Comparison of ENCODE assay signal across 8 mouse cellular contexts in the genomic region with DNA sequence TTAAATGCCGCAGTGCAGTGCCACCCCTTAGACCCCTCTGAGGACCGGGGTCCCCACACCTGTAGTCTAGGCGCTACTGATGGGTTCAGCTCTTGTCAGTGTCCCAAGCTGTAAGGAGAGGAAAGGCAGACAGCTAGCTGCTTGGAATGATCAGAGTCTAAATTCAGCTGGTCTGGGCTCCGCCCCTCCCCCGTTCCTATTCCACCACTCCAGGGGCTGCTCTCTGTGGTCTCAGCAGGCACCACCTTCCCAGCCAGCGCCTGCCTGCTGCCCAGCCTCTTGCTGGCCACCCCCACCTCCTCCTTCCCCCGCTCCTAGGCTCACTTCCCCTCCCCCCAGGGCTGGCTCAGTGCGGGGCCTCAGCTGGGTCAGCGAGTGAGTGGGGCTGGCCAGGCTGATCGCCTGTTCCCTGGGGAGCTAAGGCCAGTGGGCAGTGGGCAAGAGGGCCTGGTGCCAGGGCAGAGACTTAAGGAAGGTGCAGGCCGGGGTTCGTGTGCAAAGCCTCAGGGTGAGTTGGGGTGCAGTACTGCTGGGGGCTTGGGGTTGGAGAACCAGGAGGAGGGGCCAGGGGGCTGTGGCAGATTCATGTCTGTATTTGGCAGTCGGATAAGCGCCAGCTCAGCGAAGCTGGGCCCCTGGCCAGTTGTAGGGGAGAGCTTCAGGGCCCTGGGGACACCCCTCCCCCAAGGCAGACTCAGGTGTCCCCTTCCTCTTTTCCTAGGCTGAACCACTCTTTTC. TPM values are rescaled to one million over a fixed set of nuclear protein-coding genes. Genes with fewer than 3 reads are reported as not detected.
DNase-seq lines count a peak whose midpoint lies in the region; ATAC-seq and TF ChIP-seq lines count a peak whose summit lies in the region.

No protein-coding gene starts in this region.

- peak overlapping the region; percentile 42; the same call in 1 of the 2 replicates for H3K27ac ChIP-seq in intestine, postnatal 0 days (ENCODE audit: low read depth, low read length)
- peak overlapping the region; percentile 84 for H3K27ac ChIP-seq in lung, postnatal 0 days (ENCODE audit: low read length)
- H3K27ac ChIP-seq in stomach, embryonic 15.5 days, result peak overlapping the region; percentile 81

- no peak for TF ChIP-seq CTCF in intestine, postnatal 0 days (IDR thresholded peaks at IDR 0.05; ENCODE audit: low read depth)
- no peak for TF ChIP-seq CTCF in lung, postnatal 0 days (IDR thresholded peaks at IDR 0.05)

- ATAC-seq in intestine, postnatal 0 days, result peak; percentile 29
- ATAC-seq in lung, postnatal 0 days, result peak; percentile 81
- ATAC-seq in stomach, embryonic 15.5 days (ENCODE audit: insufficient read depth, low FRiP score, low read depth), result peak; percentile 88

- H3K4me2 ChIP-seq in intestine, postnatal 0 days (replicated peaks; ENCODE audit: low read depth), result peak overlapping the region; percentile 18; the same call in 1 of the 2 replicates
- H3K4me2 ChIP-seq in lung, postnatal 0 days (replicated peaks; ENCODE audit: low read depth, low read length), result peak overlapping the region; percentile 44
- peak overlapping the region; percentile 50 for H3K4me2 ChIP-seq in stomach, embryonic 15.5 days

- H3K9ac ChIP-seq in intestine, postnatal 0 days (ENCODE audit: low read depth, low read length), result no peak overlapping the region
- 0 out of 2 replicates have a peak overlapping the region, but pooled peaks have one; percentile 19 for H3K9ac ChIP-seq in lung, postnatal 0 days (replicated peaks; ENCODE audit: low read depth)
- H3K9ac ChIP-seq in stomach, embryonic 15.5 days, result no peak overlapping the region

- WGBS in intestine, postnatal 0 days, result 24% methylated on average over 15 of the region's 15 CpGs
- WGBS in lung, postnatal 0 days, result 6% methylated on average over 15 of the region's 15 CpGs
- 11% methylated on average over 15 of the region's 15 CpGs for WGBS in stomach, embryonic 15.5 days

- H3K36me3 ChIP-seq in intestine, postnatal 0 days (ENCODE audit: control insufficient read depth, insufficient read depth), result peaks cover 20% of the 10 kb centered on the region
- 0 out of 2 replicates have a peak, but pooled peaks cover 2% of the 10 kb centered on the region for H3K36me3 ChIP-seq in lung, postnatal 0 days (ENCODE audit: insufficient read depth, low read length)
- peaks cover 8% of the 10 kb centered on the region for H3K36me3 ChIP-seq in stomach, embryonic 15.5 days

- DNase-seq in ovary, adult 18-20 months (ENCODE audit: low spot score), result peak; percentile 41
- DNase-seq in ovary, postnatal 10 days (ENCODE audit: low spot score), result no peak
- peak; percentile 61 for DNase-seq in embryo, embryonic 11.5 days (ENCODE audit: low read depth, low spot score)
- DNase-seq in heart, adult 18-20 months, result peak; percentile 77 to 87
- peak; percentile 81 for DNase-seq in lung, postnatal 0 days (ENCODE audit: low spot score)
- DNase-seq in urinary bladder, adult 18-20 months (ENCODE audit: low spot score in 2 of 2), result no peak

- H3K9me3 ChIP-seq in intestine, postnatal 0 days (ENCODE audit: control insufficient read depth), result no peaks in the 10 kb centered on the region
- H3K9me3 ChIP-seq in lung, postnatal 0 days (ENCODE audit: low read length), result no peaks in the 10 kb centered on the region
- H3K9me3 ChIP-seq in stomach, embryonic 15.5 days, result no peaks in the 10 kb centered on the region

- H3K4me3 ChIP-seq in intestine, postnatal 0 days (ENCODE audit: low read depth, low read length), result no peak overlapping the region
- no peak overlapping the region for H3K4me3 ChIP-seq in lung, postnatal 0 days (ENCODE audit: low read depth, low read length)
- peak overlapping the region; percentile 27 for H3K4me3 ChIP-seq in stomach, embryonic 15.5 days (replicated peaks)

- TF ChIP-seq EP300 in lung, postnatal 0 days (IDR thresholded peaks at IDR 0.05), result no peak

- no peaks in the 10 kb centered on the region for H3K4me1 ChIP-seq in intestine, postnatal 0 days (replicated peaks; ENCODE audit: control insufficient read depth, insufficient read depth, low read length)
- peaks cover 9% of the 10 kb centered on the region for H3K4me1 ChIP-seq in lung, postnatal 0 days (ENCODE audit: insufficient read depth, low read depth, low read length)
- peaks cover 22% of the 10 kb centered on the region for H3K4me1 ChIP-seq in stomach, embryonic 15.5 days

- H3K27me3 ChIP-seq in intestine, postnatal 0 days (replicated peaks; ENCODE audit: control insufficient read depth, insufficient read depth, low read length), result no peaks in the 10 kb centered on the region
- no peaks in the 10 kb centered on the region for H3K27me3 ChIP-seq in lung, postnatal 0 days (replicated peaks; ENCODE audit: insufficient read depth, low read length)
- no peaks in the 10 kb centered on the region for H3K27me3 ChIP-seq in stomach, embryonic 15.5 days (replicated peaks)

RNA-seq across cellular contexts. Expression of a gene that starts 24.8 kb away (rescaled TPM):
- total RNA-seq in heart, adult 18-20 months (2021), result 100 to 1,000 TPM; 115 TPM
- polyA plus RNA-seq in intestine, postnatal 0 days (2015; fragmentation: Nextera tagmentation; extraction: Ambion mirVana), result 20.1 and 21.3 TPM in 2 replicates
- 15.4 and 16.4 TPM in 2 replicates for polyA plus RNA-seq in lung, postnatal 0 days (2015; fragmentation: Nextera tagmentation; extraction: Ambion mirVana)
- polyA plus RNA-seq in stomach, embryonic 15.5 days (2015; fragmentation: Nextera tagmentation; extraction: Ambion mirVana), result 45.2 and 49.1 TPM in 2 replicates

RNA-seq across cellular contexts. Expression of a gene that starts 35.8 kb away (rescaled TPM):
- total RNA-seq in heart, adult 18-20 months (2021), result 10 to 100 TPM; 34.5 to 38.2 TPM
- 121 and 124 TPM in 2 replicates for polyA plus RNA-seq in intestine, postnatal 0 days (2015; fragmentation: Nextera tagmentation; extraction: Ambion mirVana)
- 58.4 and 58.9 TPM in 2 replicates for polyA plus RNA-seq in lung, postnatal 0 days (2015; fragmentation: Nextera tagmentation; extraction: Ambion mirVana)
- 103 TPM in 2 replicates for polyA plus RNA-seq in stomach, embryonic 15.5 days (2015; fragmentation: Nextera tagmentation; extraction: Ambion mirVana)

RNA-seq across cellular contexts. Expression of a gene that starts 39.8 kb away (rescaled TPM):
- total RNA-seq in heart, adult 18-20 months (2021), result 1,000 to 10,000 TPM; 1,347 to 1,386 TPM
- 233 and 254 TPM in 2 replicates for polyA plus RNA-seq in intestine, postnatal 0 days (2015; fragmentation: Nextera tagmentation; extraction: Ambion mirVana)
- polyA plus RNA-seq in lung, postnatal 0 days (2015; fragmentation: Nextera tagmentation; extraction: Ambion mirVana), result 59.4 and 67.3 TPM in 2 replicates
- polyA plus RNA-seq in stomach, embryonic 15.5 days (2015; fragmentation: Nextera tagmentation; extraction: Ambion mirVana), result 92.1 and 93.2 TPM in 2 replicates

RNA-seq across cellular contexts. Expression of a gene that starts 50.3 kb away (rescaled TPM):
- total RNA-seq in heart, adult 18-20 months (2021), result not detected
- 0.97 and 1.2 TPM in 2 replicates for polyA plus RNA-seq in intestine, postnatal 0 days (2015; fragmentation: Nextera tagmentation; extraction: Ambion mirVana)
- polyA plus RNA-seq in lung, postnatal 0 days (2015; fragmentation: Nextera tagmentation; extraction: Ambion mirVana), result not detected in 2 replicates
- 2.0 and 2.1 TPM in 2 replicates for polyA plus RNA-seq in stomach, embryonic 15.5 days (2015; fragmentation: Nextera tagmentation; extraction: Ambion mirVana)

Comparison
In these comparisons a context has a peak if more than half of its experiments do, and no peak if none do; other contexts are left out.
1. DNase-seq: peak in ovary, adult 18-20 months (single experiment), embryo, embryonic 11.5 days (single experiment), heart, adult 18-20 months (2 of 2) and lung, postnatal 0 days (single experiment); none in ovary, postnatal 10 days (single experiment) and urinary bladder, adult 18-20 months (0 of 2).
2. ATAC-seq: peak in every context shown above with its lines; median percentile 88 in stomach, embryonic 15.5 days; 81 in lung, postnatal 0 days; 29 in intestine, postnatal 0 days.
3. Peak in every context shown above with its lines, with median percentiles within 50 percentile points of each other: H3K27ac ChIP-seq and H3K4me2 ChIP-seq.